Mouse (Mus musculus) kidney, adult 18-20 months (tissue): ENCODE results near the gene Tmem14a.
"Not testable (repeated sequence)": the region's sequence is repeated elsewhere in the genome, so short reads cannot be mapped to it uniquely, and the experiment has no call there.

Experiments used
- DNase-seq: peaks from one replicate; pipeline ENCODE4 v3.0.0; 2021

Tmem14a gene

GRCm38 (mm10) chr1:21253303-21253650, 34.9 kb downstream of the Tmem14a start:
- no peak for DNase-seq

DNA sequence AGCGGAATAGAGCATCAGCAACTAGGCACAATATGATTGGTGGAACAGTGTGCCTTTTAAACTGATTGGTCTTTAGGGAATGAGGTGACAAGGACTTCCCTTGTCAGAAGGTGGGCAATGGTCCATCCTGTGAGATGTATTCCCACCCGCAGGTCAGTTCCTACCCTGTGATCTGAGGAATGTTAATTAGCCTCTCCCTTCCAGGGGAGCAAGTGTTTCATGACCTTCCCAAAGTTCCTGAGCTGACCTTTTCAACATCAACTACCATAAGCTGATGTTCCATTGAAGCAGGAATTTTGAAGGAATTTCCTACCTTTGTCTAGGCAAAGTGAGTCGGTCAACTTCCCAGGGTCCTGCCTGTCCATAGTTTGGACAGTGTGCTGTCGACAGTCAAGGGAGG, 35.5 kb downstream of the Tmem14a start:
- no peak for DNase-seq

GRCm38 (mm10) chr1:21255625-21256345, 37.4 kb downstream of the Tmem14a start:
- DNase-seq = no peak

- no peak for DNase-seq
Observed at GRCm38 (mm10) chr1:21256391-21256790, 38.0 kb downstream of the Tmem14a start.

DNA sequence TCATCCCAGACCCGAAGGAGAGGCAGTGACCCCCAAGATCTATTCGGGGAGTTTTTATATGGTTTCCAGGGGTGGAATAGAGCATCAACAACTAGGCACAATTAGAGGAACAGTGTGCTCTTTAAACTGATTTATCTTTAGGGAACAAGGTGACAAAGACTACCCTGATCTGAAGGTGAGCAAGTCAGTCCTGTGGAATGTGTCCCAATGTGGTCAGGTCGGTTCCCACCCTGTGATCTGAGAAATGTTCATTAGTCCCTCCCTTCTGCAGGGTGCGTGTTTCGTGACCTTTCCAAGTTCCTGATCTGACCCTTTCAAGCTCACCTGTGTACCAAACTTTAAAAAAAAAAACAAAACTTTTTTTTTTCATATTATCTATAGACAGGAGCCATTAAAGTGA, 38.5 kb downstream of the Tmem14a start:
- DNase-seq = no peak

DNA sequence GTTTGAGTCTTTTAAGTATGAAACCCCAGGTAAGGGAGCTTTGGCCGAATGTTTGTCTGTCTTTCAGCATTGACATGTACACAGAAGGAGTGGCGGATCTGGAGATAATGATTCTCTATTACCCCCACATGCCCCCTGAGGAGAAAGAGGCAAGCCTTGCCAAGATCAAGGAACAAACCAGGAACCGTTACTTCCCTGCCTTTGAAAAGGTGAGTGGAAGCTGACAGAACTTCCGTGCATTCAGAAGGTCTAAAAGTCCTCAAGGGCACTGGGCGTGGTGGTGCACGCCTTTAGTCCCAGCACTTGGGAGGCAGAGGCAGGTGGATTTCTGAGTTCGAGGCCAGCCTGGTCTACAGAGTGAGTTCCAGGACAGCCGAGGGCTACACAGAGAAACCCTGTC, 41.6 kb downstream of the Tmem14a start:
- DNase-seq = not testable (repeated sequence)

GRCm38 (mm10) chr1:21262401-21262800, 44.0 kb downstream of the Tmem14a start:
- no peak for DNase-seq

- no peak for DNase-seq
Observed at GRCm38 (mm10) chr1:21263986-21264385, 45.6 kb downstream of the Tmem14a start.

GRCm38 (mm10) chr1:21264747-21265146, 46.4 kb downstream of the Tmem14a start:
- DNase-seq = no peak

- DNase-seq = no peak
Observed at GRCm38 (mm10) chr1:21266766-21267165, 48.4 kb downstream of the Tmem14a start.

GRCm38 (mm10) chr1:21267466-21267865, 49.1 kb downstream of the Tmem14a start:
- DNase-seq = not testable (repeated sequence)

- DNase-seq = peak; percentile 78
Observed at GRCm38 (mm10) chr1:21271343-21272055, 53.1 kb downstream of the Tmem14a start.

- DNase-seq = no peak
Observed at GRCm38 (mm10) chr1:21272056-21272431, 53.7 kb downstream of the Tmem14a start.

DNA sequence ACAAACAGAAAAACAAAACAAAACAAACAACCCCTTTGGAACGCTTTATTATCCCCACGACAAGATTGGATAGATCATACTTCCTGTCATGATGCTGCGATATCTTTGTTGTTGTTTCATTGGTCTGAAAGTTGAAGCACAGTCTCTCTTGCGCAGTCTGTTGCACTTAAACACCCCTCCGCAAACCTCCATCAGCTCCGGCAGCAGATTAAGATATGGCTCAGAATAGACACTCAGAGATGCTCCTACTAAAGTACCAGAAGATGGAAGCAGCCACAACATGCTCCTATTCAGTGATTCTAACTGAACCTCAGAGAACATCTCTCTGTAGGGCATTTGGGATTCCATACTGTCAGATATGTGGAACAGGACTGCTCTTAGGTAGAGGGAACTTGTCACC, 54.7 kb downstream of the Tmem14a start:
- no peak for DNase-seq

DNA sequence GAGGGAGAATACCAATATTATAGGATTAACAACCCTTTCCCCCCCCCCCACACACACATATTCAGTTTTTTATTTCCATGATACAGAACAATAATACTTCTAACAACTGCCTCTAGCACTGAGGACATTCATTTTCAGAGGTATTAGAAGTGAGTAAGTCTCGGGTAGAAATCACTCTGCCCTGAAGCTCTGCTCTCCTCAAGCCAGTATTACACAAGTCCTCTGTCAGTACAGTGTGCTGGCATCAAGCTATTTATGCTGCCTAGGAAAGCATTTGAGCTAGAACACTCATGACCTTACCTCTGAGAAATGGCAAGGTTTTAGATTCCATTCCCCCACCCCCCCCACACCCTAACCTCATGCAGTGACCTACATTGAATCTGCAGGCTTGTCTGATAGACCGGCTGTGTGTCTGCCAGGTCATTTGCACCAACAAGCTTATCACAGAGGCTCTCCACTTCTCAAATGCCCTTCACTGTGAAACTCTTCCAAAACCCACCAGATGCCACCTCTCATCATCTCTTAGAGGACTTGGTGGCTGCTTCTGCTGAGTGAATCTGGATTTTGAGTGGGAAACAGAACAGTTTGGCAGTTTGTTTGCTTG, 56.2 kb downstream of the Tmem14a start:
- DNase-seq = no peak

DNA sequence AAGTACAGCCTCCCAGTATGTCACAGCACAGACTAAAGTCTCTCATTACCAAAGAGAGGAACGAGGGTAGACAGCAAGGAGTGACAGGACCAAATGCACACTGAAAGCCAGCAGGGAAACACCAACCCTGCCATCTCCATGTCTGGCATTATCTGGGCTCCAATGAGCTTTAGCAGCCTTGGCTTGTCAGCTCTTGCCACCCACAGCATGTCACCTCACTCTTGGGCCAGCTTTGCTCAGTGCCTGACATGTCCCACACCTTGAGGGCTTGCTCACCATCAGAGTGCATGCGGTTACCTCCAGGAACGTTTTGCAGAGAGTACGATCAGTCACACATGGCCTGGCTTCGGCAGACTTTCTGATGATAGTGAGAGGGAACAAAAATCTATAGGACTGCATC, 57.0 kb downstream of the Tmem14a start:
- not testable (repeated sequence) for DNase-seq

- not testable (repeated sequence) for DNase-seq
Observed at GRCm38 (mm10) chr1:21276158-21276557, 57.8 kb downstream of the Tmem14a start.
